Mouse (Mus musculus): Measurements from ENCODE around the gene Cdc5l.
A peak's percentile ranks its signal among the peaks of the same experiment; 100 is the strongest.
"Not testable (repeated sequence)": the region's sequence is repeated elsewhere in the genome, so short reads cannot be mapped to it uniquely, and the experiment has no call there.

Gene Cdc5l

DNA sequence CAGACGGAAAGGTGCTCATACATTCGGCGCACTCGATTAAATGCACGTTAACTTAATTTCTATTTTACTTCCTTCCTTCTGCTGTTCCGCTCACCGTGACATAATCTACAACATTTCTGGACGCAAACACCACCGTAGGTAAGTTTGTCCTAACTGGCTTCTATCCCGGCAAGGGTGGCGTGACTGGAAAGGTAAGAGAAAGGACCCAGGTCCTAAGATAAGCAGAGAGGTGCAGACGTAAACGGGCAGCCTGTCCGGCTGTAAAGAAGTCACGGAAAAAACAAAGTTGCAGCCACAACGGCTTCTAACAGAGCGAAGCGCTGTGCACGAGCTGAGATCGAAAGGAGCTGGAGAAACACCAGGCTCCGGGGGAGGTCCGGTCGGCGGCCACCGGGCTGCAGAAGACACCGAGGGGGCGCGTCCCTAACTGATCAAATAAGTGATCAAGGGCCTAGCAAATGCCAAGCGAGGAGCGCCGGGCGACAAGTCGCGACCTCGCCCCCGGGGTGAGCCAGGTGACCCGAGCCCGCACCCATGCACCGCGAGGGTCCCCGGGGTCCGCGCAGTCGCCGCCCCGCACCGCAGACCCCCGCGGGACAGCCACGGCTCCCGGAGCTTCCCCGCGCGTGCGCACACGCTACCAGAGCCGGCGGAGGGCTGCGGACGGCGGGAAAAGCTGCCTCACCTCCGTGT, 685 bp downstream of the Cdc5l start:
- DNase-seq, result no peak

DNA sequence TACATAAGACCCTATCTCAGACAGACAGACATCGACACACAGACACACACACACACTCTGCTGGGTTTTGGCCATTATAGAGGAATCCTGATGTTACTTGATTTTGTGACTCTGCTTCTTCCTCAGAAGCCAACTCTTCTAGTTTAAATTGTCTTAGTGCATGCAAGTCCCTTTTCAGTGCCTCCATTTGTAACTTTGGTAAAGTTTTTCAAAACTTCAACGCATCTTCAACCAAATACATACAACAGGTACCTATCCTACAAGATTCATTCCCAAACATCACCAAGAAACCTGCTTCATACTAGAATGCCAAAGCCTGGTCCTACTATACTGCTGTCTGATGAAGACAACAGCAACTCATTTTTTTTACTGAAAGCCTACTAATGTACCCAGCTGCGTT, 1.5 kb downstream of the Cdc5l start:
- DNase-seq, result no peak

DNA sequence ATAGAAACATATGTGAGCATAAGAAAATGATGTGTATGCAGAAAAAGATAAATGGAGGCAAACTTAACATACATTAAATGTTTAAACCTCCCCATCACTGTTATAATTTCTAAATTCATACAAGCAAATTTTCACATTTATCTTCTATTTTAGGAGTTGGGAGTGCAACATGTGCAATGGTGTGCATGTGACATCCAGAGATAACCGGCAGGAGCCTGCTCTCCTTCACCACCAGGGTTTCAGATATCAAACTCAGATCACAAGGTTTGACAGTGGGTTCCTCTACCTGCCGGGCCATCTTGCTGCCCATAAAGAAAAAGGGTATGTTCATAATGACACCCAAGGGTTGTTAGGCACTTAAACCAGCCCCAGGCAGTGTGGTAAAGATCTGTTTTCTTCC, 16.1 kb downstream of the Cdc5l start:
- DNase-seq, result no peak

DNA sequence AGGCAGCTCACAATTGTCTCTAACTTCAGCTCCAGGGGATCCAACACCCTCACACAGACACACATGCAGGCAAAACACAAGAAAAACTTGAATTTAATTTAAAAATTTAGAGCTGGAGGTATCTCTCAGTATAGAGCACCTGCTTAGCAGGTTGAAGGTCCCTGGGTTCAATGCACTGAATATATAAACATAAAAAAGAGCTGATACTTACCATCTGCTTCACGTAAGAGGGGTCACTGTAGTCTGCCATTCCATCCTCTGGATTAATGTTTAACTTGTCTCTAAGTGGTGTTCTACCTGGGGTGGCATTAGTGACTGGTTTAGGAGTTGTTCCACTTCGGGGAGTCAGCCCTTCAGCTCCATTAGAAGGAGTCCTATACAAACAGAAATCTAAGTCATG, 21.9 kb downstream of the Cdc5l start:
- not testable (repeated sequence) for DNase-seq

DNA sequence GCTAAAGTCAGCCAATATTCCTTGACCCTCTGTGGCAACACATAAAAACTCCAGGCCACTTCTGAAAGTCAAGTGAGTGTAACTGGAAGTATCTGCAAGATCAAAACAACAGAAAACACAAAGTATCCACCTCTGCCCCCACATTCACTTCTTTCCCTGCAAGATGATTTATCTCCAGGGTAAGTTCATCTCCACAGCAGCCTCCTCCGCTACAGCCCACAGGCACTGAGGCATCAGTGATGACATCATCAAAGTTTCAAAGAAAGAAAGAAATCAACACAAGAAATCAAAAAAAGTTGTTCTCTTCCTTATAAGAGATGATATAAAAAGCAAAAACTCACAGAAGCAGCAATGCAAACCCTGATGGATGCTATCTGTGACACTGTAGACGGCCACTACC, 24.8 kb downstream of the Cdc5l start:
- no peak for DNase-seq

DNA sequence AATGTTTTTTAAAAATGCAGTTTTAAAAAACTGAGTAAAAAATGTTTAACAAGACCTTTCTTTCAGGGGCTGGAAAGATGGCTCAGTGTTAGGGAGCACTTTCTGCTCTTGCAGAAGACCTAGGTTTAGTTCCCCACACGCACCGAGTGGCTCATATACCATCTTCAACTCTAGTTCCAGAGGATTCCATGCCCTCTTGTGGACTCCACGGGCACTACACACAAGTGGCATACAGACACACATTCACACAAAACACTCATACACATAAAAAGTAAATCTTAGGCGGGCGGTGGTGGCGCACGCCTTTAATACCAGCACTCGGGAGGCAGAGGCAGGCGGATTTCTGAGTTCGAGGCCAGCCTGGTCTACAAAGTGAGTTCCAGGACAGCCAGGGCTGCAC, 27.3 kb downstream of the Cdc5l start:
- peak; percentile 11 to 39 for DNase-seq

DNA sequence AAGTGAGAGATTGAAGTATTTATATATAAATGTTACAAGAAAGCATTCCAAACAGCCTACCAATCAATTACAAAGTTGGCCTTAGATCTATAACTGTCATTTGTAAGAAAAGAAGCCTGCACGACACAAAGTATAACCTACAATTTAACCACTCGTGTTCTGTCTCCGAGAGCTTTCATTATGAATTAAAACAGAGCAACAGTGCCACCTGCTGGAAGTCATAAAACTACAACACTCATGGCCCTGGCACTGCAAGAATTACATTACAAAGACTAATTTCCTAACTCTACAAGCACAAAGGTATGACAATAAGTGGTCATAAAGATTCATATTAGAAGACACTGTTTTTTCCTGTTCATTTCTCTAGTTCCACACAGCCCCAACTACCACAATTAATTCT, 30.3 kb downstream of the Cdc5l start:
- peak; percentile 59 to 63 for DNase-seq

DNA sequence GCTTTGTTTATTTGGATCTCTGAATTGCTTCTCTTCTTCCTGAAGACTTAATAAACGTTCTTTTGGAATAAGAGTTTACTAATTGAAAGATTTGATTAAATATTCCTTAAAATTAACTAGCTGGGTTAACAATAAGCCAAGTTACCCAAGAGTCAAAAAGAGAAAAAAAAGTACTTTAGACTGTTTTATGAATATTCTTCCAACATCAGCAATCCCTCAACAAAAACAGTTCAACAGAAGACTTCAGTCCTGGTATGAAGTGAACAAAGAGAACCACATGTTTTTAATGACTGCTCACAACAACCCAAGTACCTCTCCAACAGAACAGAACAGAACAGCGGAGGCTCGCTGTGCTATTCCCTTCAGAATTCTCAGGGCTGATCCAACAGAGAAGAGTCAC, 30.9 kb downstream of the Cdc5l start:
- DNase-seq, result no peak

DNA sequence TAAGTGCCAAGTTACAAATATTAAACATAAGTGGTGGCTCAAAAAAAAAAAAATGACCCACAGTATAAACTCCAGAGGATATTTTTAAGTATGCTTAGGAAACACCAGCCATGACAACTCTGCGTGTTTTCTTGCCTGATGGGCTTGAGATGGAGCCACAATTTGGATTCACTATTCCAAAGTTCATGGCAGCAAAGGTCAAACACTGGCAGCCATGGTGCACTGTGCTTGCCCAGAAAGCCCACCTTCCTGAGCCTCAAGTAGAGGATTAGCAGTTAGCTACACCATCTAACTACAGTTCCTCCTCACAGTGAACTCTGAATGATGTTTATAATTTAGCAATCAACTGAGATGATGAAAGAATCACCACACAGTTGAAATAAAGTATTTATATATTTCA, 31.4 kb downstream of the Cdc5l start:
- DNase-seq, result no peak

DNA sequence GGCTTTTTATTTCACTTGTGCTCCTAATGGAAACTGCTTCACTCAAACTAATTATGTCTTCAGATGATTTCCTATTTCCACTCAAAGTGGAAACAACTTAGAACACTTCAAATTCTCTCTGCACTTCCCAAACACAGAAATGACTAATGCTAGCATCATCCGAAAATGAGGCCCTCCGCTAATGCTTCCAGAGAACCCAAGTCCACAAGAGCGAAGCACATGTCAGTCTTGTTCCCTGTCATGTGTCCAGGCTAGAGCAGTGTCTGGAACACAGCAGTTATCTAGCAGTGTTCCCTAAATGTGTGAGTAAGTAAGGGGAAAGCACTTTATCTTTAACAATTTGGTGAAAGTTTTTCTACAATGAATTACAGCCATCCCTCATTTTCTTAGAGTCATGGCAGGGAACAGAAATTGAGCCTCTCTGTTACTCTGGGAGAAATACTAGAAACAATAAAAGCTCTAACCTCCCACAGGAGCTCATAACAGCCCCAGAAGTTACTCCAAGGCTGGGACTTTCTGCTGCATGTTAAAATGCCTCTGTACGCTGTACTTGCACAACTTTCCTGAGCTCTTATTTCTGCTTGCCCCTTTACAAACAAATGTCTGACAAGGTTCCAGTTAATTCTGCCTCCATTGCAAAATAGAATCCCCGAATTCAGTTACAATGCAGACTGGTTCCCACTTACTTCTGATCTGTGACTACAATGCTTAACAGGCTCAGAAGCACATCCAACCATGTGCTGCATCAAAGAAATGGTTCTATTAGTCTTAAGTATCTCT, 32.2 kb downstream of the Cdc5l start:
- no peak for DNase-seq

DNA sequence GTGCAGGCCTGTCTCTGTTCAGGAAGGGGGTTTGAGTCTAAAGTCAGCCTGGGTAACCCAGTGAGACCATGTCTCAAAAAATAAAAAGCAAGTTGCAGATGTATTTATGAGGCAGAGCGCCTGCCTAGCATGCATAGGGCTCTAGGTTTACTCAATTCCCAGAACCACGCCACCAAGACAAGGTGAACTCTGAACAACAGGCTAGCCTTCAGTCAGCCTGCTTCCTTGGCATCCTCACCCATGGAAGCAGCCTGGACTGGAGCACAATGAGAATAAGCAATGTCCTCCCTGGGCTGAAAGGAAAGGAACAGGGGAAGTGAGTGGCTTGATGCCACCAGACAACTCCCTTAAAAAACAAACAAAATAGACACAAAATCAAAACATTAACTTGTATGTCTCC, 35.5 kb downstream of the Cdc5l start:
- no peak for DNase-seq

DNA sequence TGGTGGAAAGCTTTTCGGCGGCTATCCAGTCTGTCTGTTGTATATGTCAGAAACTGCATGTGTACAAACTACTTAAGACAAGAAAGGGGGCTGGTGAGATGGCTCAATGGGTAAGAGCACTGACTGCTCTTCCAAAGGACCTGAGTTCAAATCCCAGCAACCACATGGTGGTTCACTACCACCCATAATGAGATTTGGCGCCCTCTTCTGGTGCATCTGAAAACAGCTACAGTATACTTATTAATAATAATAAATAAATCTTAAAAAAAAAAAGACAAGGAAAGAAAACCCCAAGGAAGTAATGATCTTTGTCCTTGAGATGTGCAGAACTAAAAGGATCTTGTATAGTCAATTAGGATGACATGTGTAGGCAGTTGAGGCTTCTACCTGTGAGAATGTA, 36.0 kb downstream of the Cdc5l start:
- DNase-seq, result peak; percentile 30 to 39

DNA sequence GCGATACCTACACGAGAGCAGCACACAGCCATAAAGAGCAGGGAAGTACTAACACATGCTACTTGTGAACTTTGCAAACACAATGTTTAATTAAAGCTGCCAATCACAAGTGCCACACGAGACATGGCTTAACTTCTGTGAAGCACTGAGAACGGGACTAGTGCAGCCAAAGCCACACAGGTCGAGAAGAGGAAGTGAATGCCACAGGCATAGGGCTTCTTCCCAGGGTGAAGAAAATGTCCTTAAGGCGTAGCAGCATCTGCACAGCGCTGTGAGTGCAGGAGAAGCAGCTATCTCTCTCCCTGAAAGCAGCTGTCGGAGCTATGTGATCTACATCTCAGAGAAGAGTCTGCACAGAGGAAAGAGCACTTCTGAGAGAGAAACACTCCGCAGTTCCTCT, 38.9 kb downstream of the Cdc5l start:
- no peak for DNase-seq

DNA sequence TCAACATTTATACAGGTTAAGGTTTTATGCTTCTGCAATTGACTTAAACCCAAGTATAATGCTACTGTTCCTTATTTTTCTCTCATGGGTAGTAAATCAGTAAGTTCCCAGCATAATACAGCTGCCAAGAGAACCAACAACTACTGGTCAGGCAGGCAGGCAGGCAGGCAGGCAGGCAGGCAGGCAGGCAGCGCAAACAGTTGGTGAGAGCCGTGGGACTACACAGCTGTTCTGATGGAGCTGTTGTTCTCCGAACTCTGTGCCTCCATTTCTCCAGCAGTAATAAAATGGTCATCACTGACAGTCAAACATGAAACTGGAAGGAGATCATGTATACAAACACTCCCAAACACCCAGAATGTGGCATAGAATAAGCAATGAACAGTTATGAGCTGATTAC, 39.8 kb downstream of the Cdc5l start:
- DNase-seq, result no peak

DNA sequence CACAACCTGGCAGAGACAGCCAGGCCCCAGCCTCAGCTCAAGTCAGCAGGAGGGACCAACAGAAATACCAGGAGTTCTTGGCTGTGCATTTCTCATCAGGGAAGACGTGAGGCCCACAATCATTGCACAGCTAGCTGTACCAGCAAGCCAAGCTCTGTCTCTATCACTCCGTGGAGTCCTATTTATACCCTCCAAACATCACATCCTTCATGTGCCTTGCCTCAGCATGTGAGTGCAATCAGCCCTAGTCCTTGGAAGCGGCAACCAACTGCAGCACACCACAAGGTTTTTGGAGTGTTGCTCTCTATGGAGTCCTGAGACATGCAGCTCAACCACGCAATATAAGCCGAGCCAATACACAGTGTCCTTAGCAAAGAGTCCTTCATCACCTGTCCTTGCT, 43.6 kb downstream of the Cdc5l start:
- no peak for DNase-seq

DNA sequence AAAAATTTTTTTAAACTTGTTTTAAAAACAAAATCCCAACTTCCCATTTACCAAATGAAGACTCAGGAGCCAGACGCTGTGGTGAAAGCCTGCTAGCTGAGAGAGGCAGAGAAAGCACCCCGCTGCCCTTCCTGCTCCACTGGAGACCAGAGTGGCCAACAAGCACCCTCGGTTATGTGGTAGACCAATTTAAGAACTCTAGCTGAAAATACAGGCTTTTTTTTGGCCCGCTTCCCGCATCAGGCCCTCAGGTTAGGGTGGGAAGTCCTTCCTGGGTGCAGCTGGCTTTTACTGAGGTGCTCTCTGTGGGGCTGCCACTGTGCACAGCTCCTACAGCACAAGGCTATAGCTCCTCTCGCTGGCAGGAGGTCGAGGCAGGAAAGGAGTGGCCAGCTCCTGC, 46.6 kb downstream of the Cdc5l start:
- no peak for DNase-seq

DNA sequence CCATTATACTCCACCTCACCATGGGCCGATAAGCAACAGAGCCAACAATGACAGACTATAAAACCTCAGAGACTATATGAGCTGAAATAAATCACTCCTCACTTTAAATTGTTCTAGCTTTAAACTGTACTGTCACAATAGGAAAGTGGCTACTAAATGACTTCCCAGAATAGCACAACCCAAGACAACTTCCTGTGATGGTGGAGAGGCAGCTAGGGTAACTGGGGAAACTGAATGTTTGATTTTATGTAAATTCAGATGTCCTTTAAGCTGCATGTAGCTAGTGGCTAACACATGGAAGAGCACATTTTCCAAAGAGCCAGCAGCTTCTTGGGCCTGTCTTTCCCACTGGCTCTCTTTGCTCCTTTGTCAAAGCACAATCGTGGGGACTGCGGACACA, 50.2 kb downstream of the Cdc5l start:
- no peak for DNase-seq

DNA sequence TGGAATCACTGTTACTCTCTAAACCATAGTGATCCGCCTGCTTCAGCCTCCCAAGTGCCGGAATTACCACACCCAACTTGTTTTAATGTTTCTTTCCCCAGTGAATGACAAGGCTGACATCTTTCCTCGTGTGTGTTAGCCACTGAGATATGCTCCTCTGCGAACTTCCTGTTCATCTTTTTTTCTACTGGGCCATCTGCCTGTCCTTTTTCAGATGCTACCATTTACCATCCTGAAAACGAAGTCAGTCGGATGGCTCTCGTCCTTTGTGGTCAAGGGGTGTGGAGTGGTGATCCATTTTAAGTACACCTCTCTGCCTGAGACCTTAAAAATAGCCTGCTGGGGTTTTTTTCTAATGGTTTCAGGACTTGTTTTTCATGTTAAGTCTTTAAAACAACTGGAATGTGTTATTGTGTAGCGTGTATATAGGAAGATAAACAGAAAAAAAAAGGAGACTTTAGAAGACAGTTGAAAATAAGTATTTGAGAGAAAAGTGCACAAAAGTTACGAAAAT, 54.2 kb downstream of the Cdc5l start:
- DNase-seq, result no peak

DNA sequence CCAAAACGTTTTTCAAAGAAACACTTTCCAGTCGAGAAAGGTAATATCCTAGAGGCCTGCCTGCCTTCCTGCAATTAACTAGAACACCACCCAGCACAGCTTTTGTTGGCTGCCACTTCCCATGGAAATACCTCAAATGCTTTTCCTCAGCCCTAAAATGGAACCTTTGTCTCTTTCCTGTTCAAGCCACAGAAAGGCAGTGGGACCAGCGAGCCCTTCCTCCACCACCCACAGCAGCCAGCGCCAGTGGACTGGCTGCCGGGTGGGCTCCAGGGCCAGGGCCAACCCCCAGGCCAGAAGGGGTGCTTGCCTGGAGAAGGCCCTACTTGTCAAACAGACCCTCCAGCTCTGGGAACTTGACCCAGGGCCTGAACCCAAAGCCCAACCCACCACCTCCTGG, 56.2 kb downstream of the Cdc5l start:
- no peak for DNase-seq

DNA sequence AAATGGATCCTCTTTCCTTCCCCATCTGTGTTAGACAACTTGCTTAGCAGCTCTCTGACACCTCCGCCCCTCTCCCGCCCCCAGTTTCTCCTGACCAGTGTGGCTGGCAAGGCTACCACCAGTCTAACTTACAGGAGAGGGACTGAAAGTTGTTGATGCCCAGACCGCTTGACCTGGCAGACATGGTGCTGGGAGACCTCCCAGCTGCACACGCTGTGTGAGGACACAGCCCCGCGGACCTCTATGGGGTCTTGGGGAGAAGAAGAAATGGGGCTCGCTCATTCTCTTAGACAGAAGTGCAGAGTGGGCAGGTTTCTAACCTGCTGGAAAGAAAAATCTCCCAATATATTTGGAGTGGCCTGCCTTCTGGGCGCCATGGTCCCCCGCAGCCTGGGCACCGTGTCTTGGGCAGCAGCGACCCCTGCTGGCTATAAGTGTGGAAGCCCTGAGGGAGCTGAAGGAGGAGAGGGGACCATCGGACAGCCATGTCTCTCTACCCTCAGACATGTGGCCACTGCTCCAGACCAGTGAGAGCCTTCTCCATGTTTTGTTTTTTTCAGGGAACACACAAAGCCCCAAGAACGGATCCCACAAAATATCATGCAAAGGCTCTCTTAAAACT, 59.4 kb downstream of the Cdc5l start:
- peak; percentile 76 to 79 for DNase-seq

DNA sequence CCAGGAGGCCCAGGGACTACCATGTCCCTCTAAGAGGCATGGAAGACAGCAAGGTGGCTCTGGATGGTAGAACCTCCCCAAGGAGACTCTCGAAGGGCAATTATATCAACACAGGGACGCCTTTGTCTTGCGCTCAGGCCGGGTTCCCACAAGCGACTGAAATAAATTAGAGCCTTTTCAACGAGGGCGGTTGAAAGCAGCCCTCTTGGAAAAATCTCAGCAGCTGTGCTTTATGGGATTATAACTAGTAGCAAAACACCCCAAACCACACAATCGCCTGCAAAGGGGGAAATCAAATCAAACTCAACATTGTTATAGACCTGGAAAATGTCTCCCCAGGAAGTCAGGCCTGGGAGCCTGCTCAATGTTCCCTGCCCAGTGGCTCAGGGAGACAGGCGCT, 62.5 kb downstream of the Cdc5l start:
- DNase-seq, result no peak

DNA sequence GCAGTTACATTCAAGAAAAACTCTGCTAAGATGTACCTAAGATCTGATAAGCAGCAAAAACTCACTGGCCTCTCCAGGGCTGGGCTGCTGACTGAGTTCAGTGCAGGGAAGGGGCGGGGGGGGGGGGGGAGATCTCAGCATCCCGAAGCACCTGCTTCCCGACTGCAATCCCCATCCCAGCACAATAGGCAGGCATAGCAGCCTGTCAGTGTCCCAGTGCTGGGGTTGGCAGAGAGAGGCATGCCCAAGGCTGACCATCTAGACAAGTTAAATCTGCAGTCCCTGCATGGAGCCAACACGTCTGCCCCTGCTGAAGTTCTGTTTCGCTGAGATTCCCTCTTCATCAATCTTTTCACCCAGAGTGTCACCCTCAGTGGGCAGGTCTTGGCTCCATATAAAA, 63.0 kb downstream of the Cdc5l start:
- DNase-seq, result no peak

DNA sequence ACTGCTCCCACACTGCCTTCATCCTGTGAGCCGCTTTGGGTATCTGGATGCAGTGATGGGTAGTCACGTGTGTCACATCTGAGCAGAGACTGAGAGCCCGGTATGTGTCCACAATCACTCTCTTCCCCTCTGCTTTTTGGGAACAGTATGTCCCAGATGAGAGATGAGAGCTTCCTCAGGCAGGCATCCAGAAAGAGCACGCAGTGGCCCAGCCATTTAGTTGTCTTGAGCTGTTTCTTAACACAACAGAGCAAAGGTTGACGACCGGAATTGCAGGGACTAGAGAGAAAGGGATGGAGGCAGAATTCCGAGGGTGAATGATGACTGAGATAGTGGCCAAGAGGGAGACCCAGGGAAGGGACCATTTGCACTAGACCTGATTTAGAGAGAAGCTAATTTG, 68.7 kb downstream of the Cdc5l start:
- DNase-seq, result no peak

DNA sequence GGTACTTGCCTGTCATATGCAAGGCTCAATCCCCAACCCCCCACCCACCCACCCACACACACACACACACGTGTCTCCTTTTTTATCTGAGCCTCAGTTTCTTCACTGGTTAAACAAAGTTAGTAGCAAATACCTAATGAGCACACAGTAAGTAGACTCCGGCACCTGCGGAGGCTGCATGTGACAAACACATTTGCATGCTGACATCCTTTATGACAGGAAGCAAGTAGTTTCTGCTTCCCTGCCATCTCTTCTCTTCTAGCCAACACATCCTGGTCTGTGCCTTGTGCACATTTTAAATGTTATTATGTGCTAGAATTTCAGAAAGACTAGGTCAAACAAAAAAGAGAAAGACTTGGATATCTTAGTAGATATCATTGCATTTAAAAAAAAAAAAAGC, 72.6 kb downstream of the Cdc5l start:
- DNase-seq, result peak in 1 of 2 experiments; percentile 8
